Comparison of ENCODE assay signal across 8 mouse cellular contexts in genomic region chr4:132352739-132353138, GRCm38 (mm10). TPM values are rescaled to one million over a fixed set of nuclear protein-coding genes. Genes with fewer than 3 reads are reported as not detected.
DNase-seq lines count a peak whose midpoint lies in the region; ATAC-seq and TF ChIP-seq lines count a peak whose summit lies in the region.

No protein-coding gene starts in this region.

- peak overlapping the region; percentile 93 for H3K9ac ChIP-seq in heart, embryonic 13.5 days
- H3K9ac ChIP-seq in midbrain, embryonic 13.5 days (replicated peaks), result peak overlapping the region; percentile 85

- no peak for ATAC-seq in heart, embryonic 13.5 days (ENCODE audit: extremely low read depth, insufficient number of reproducible peaks, low FRiP score, low TSS enrichment)
- ATAC-seq in midbrain, embryonic 13.5 days, result no peak

- peaks cover 14% of the 10 kb centered on the region for H3K4me1 ChIP-seq in bone marrow macrophage, adult 2 months (ENCODE audit: control insufficient read depth, insufficient read depth, low read length)
- H3K4me1 ChIP-seq in heart, embryonic 13.5 days, result peaks cover 21% of the 10 kb centered on the region
- H3K4me1 ChIP-seq in midbrain, embryonic 13.5 days (replicated peaks), result peaks cover 19% of the 10 kb centered on the region

- no peaks in the 10 kb centered on the region for H3K9me3 ChIP-seq in heart, embryonic 13.5 days
- H3K9me3 ChIP-seq in midbrain, embryonic 13.5 days, result no peaks in the 10 kb centered on the region

- intact Hi-C loops in left cerebral cortex, postnatal 4 days (cut with DNase I), result no loop called here

- peak; percentile 20 for DNase-seq in left cerebral cortex, postnatal 4 days
- no peak for DNase-seq in left cerebral cortex, adult 8-10 months (ENCODE audit: low spot score in 2 of 2)
- peak; percentile 38 for DNase-seq in kidney, postnatal 14 days
- no peak for DNase-seq in left cerebral cortex, adult 18-20 months (ENCODE audit: low spot score in 2 of 2)
- DNase-seq in urinary bladder, postnatal 25 days (ENCODE audit: low spot score), result no peak

- H3K36me3 ChIP-seq in heart, embryonic 13.5 days, result peaks cover 44% of the 10 kb centered on the region
- peaks cover 11% of the 10 kb centered on the region for H3K36me3 ChIP-seq in midbrain, embryonic 13.5 days

- peak overlapping the region; percentile 88 for H3K4me2 ChIP-seq in heart, embryonic 13.5 days
- H3K4me2 ChIP-seq in midbrain, embryonic 13.5 days (replicated peaks), result peak overlapping the region; percentile 90

- no peak for TF ChIP-seq POLR2A in bone marrow macrophage, adult 2 months (IDR thresholded peaks at IDR 0.05; ENCODE audit: borderline replicate concordance, low read depth, low read length)

- WGBS in heart, embryonic 13.5 days, result under 1% methylated on average over 14 of the region's 14 CpGs
- WGBS in midbrain, embryonic 13.5 days, result under 1% methylated on average over 14 of the region's 14 CpGs

- TF ChIP-seq CTCF in bone marrow macrophage, adult 2 months (IDR thresholded peaks at IDR 0.05; ENCODE audit: low read depth, low read length), result no peak

- no peaks in the 10 kb centered on the region for H3K27me3 ChIP-seq in heart, embryonic 13.5 days (replicated peaks)
- H3K27me3 ChIP-seq in midbrain, embryonic 13.5 days, result no peaks in the 10 kb centered on the region

- H3K4me3 ChIP-seq in bone marrow macrophage, adult 2 months (ENCODE audit: insufficient read depth, low read length), result peak overlapping the region; percentile 95
- peak overlapping the region; percentile 77 for H3K4me3 ChIP-seq in heart, embryonic 13.5 days
- peak overlapping the region; percentile 81 for H3K4me3 ChIP-seq in midbrain, embryonic 13.5 days (replicated peaks)

- peak overlapping the region; percentile 91 for H3K27ac ChIP-seq in bone marrow macrophage, adult 2 months (ENCODE audit: insufficient read depth, low read depth, low read length)
- peak overlapping the region; percentile 96 for H3K27ac ChIP-seq in heart, embryonic 13.5 days (replicated peaks)
- H3K27ac ChIP-seq in midbrain, embryonic 13.5 days, result 0 out of 2 replicates have a peak overlapping the region, but pooled peaks have one; percentile 94

RNA-seq across cellular contexts. Expression of gene Rcc1, which starts 0.7 kb away (rescaled TPM):
- total RNA-seq in left cerebral cortex, postnatal 4 days (2021), result 10 to 100 TPM; 17.6 to 22.0 TPM
- total RNA-seq in left cerebral cortex, adult 8-10 months (2022), result 10 to 100 TPM; 12.0 to 15.5 (median 14.2) TPM
- 19.5 and 19.8 TPM in 2 replicates for polyA plus RNA-seq in bone marrow macrophage, adult 2 months (2012; ENCODE audit: insufficient read depth, insufficient read length, missing spikeins)
- 37.6 and 42.1 TPM in 2 replicates for polyA plus RNA-seq in heart, embryonic 13.5 days (2015; fragmentation: Nextera tagmentation; extraction: Ambion mirVana)
- 54.1 and 54.6 TPM in 2 replicates for polyA plus RNA-seq in midbrain, embryonic 13.5 days (2015; fragmentation: Nextera tagmentation; extraction: Ambion mirVana)
- total RNA-seq in left cerebral cortex, adult 18-20 months (2021), result 10 to 100 TPM; 11.6 to 13.2 TPM

RNA-seq across cellular contexts. Expression of gene Trnau1ap, which starts 23.4 kb away (rescaled TPM):
- 10 to 100 TPM; 40.9 to 47.2 TPM for total RNA-seq in left cerebral cortex, postnatal 4 days (2021)
- 10 to 100 TPM; 20.6 to 30.6 (median 29.0) TPM for total RNA-seq in left cerebral cortex, adult 8-10 months (2022)
- 21.2 and 26.1 TPM in 2 replicates for polyA plus RNA-seq in bone marrow macrophage, adult 2 months (2012; ENCODE audit: insufficient read depth, insufficient read length, missing spikeins)
- polyA plus RNA-seq in heart, embryonic 13.5 days (2015; fragmentation: Nextera tagmentation; extraction: Ambion mirVana), result 61.9 and 74.4 TPM in 2 replicates
- 78.6 and 83.6 TPM in 2 replicates for polyA plus RNA-seq in midbrain, embryonic 13.5 days (2015; fragmentation: Nextera tagmentation; extraction: Ambion mirVana)
- total RNA-seq in left cerebral cortex, adult 18-20 months (2021), result 10 to 100 TPM; 24.3 to 26.2 TPM

RNA-seq across cellular contexts. Expression of gene Rab42, which starts 49.6 kb away (rescaled TPM):
- 1 to 10 TPM; 1.4 to 2.1 TPM for total RNA-seq in left cerebral cortex, postnatal 4 days (2021)
- total RNA-seq in left cerebral cortex, adult 8-10 months (2022), result 1 to 10 TPM; 1.5 to 3.3 (median 2.3) TPM
- 1.5 TPM in 1 of 2 replicates, not detected in the other for polyA plus RNA-seq in bone marrow macrophage, adult 2 months (2012; ENCODE audit: insufficient read depth, insufficient read length, missing spikeins)
- 1.1 and 1.8 TPM in 2 replicates for polyA plus RNA-seq in heart, embryonic 13.5 days (2015; fragmentation: Nextera tagmentation; extraction: Ambion mirVana)
- polyA plus RNA-seq in midbrain, embryonic 13.5 days (2015; fragmentation: Nextera tagmentation; extraction: Ambion mirVana), result 0.58 and 0.92 TPM in 2 replicates
- total RNA-seq in left cerebral cortex, adult 18-20 months (2021), result 1 to 10 TPM; 1.9 to 2.7 TPM

Comparison
In these comparisons a context has a peak if more than half of its experiments do, and no peak if none do; other contexts are left out.
1. DNase-seq: peak in left cerebral cortex, postnatal 4 days (single experiment) and kidney, postnatal 14 days (single experiment); none in left cerebral cortex, adult 8-10 months (0 of 2), left cerebral cortex, adult 18-20 months (0 of 2) and urinary bladder, postnatal 25 days (single experiment).
2. Peak in every context shown above with its lines, with median percentiles within 50 percentile points of each other: H3K27ac ChIP-seq and H3K4me3 ChIP-seq.